Mouse (Mus musculus): ENCODE results near the gene Cracr2a. TPM values are rescaled to one million over a fixed set of nuclear protein-coding genes. Genes with fewer than 3 reads are reported as not detected.
A peak's percentile ranks its signal among the peaks of the same experiment; 100 is the strongest.
"Not testable (repeated sequence)": the region's sequence is repeated elsewhere in the genome, so short reads cannot be mapped to it uniquely, and the experiment has no call there.

Gene Cracr2a
- total RNA-seq (2014; rRNA removed) (0.47 and 0.52 TPM in 2 replicates), polyA plus RNA-seq (2015; fragmentation: Nextera tagmentation; extraction: Ambion mirVana) (1.0 and 1.1 TPM in 2 replicates)

GRCm38 (mm10) chr6:127561231-127562020, at the start of gene Cracr2a:
Gene Cracr2a, plus strand, starts transcription at chr6:127561338.
- Histone ChIP-seq H3K27me3 (ENCODE audit: insufficient read depth, low read length) (no peaks in the 10 kb centered on the region), H3K4me3 (ENCODE audit: low read length) (peak within 1 kb of the TSS; percentile 39), H3K9ac (replicated peaks; ENCODE audit: low read length) (peak within 1 kb of the TSS; percentile 50), H3K9me3 (ENCODE audit: low read length) (no peaks in the 10 kb centered on the region), H3K4me1 (ENCODE audit: insufficient read depth, low read length) (peaks cover 6% of the 10 kb centered on the region; the same call in 1 of the 2 replicates), H3K4me2 (ENCODE audit: low read depth, low read length) (peak within 1 kb of the TSS; percentile 78), H3K27ac (0 out of 2 replicates have a peak within 1 kb of the TSS, but pooled peaks have one; percentile 36), H3K36me3 (ENCODE audit: insufficient read depth, low read length) (no peaks in the 10 kb centered on the region)
- peak; percentile 87 for ATAC-seq
- TF ChIP-seq CTCF (IDR thresholded peaks at IDR 0.05; ENCODE audit: low read depth), result peak; percentile 67
- 0% methylated on average over 22 of the region's 22 CpGs for WGBS
- peak; percentile 76 for DNase-seq (ENCODE audit: low spot score)

- 91% methylated on average over 6 of the region's 12 CpGs for WGBS
- not testable (repeated sequence) for H3K36me3 ChIP-seq (ENCODE audit: insufficient read depth, low read length); H3K4me2 ChIP-seq (ENCODE audit: low read depth, low read length); H3K27me3 ChIP-seq (ENCODE audit: insufficient read depth, low read length); H3K4me3 ChIP-seq (ENCODE audit: low read length); H3K9ac ChIP-seq (replicated peaks; ENCODE audit: low read length); H3K9me3 ChIP-seq (ENCODE audit: low read length); DNase-seq (ENCODE audit: low spot score); H3K4me1 ChIP-seq (ENCODE audit: insufficient read depth, low read length); H3K27ac ChIP-seq; ATAC-seq
Observed at GRCm38 (mm10) chr6:127513776-127514175, 47.4 kb upstream of the Cracr2a start.

GRCm38 (mm10) chr6:127521176-127521575, 40.0 kb upstream of the Cracr2a start:
- DNase-seq (ENCODE audit: low spot score), result no peak
- no peak for ATAC-seq
- Histone ChIP-seq H3K27me3 (ENCODE audit: insufficient read depth, low read length) (no peaks in the 10 kb centered on the region), H3K36me3 (ENCODE audit: insufficient read depth, low read length) (no peaks in the 10 kb centered on the region), H3K9ac (replicated peaks; ENCODE audit: low read length) (no peak overlapping the region), H3K4me3 (ENCODE audit: low read length) (no peak overlapping the region), H3K4me2 (ENCODE audit: low read depth, low read length) (no peak overlapping the region), H3K4me1 (ENCODE audit: insufficient read depth, low read length) (no peaks in the 10 kb centered on the region), H3K27ac (no peak overlapping the region), H3K9me3 (ENCODE audit: low read length) (no peaks in the 10 kb centered on the region)
- no peak for TF ChIP-seq CTCF (IDR thresholded peaks at IDR 0.05; ENCODE audit: low read depth)
- WGBS, result 58% methylated on average over 8 of the region's 8 CpGs

GRCm38 (mm10) chr6:127522326-127522725, 38.8 kb upstream of the Cracr2a start:
- ATAC-seq (no peak), DNase-seq (ENCODE audit: low spot score) (no peak)
- 75% methylated on average over 9 of the region's 9 CpGs for WGBS
- Histone ChIP-seq H3K4me1 (ENCODE audit: insufficient read depth, low read length) (no peaks in the 10 kb centered on the region), H3K4me2 (ENCODE audit: low read depth, low read length) (no peak overlapping the region), H3K9ac (replicated peaks; ENCODE audit: low read length) (no peak overlapping the region), H3K27me3 (ENCODE audit: insufficient read depth, low read length) (no peaks in the 10 kb centered on the region), H3K9me3 (ENCODE audit: low read length) (no peaks in the 10 kb centered on the region), H3K4me3 (ENCODE audit: low read length) (no peak overlapping the region), H3K36me3 (ENCODE audit: insufficient read depth, low read length) (no peaks in the 10 kb centered on the region), H3K27ac (no peak overlapping the region)
- TF ChIP-seq CTCF (IDR thresholded peaks at IDR 0.05; ENCODE audit: low read depth), result no peak

- DNase-seq (ENCODE audit: low spot score), result peak; percentile 90
- no peak overlapping the region for H3K4me2 ChIP-seq (ENCODE audit: low read depth, low read length)
- TF ChIP-seq CTCF (IDR thresholded peaks at IDR 0.05; ENCODE audit: low read depth), result peak; percentile 88
- ATAC-seq, result peak; percentile 56; the same call in 1 of the 2 replicates
- H3K9me3 ChIP-seq (ENCODE audit: low read length), result no peaks in the 10 kb centered on the region
- no peaks in the 10 kb centered on the region for H3K27me3 ChIP-seq (ENCODE audit: insufficient read depth, low read length)
- H3K4me3 ChIP-seq (ENCODE audit: low read length), result no peak overlapping the region
- H3K9ac ChIP-seq (replicated peaks; ENCODE audit: low read length), result no peak overlapping the region
- H3K4me1 ChIP-seq (ENCODE audit: insufficient read depth, low read length), result no peaks in the 10 kb centered on the region; the same call in 1 of the 2 replicates
- no peak overlapping the region for H3K27ac ChIP-seq
- no peaks in the 10 kb centered on the region for H3K36me3 ChIP-seq (ENCODE audit: insufficient read depth, low read length)
- 42% methylated on average over 8 of the region's 8 CpGs for WGBS
Observed at GRCm38 (mm10) chr6:127524442-127524841, 36.7 kb upstream of the Cracr2a start.

- Histone ChIP-seq H3K4me1 (ENCODE audit: insufficient read depth, low read length) (no peaks in the 10 kb centered on the region; the same call in 1 of the 2 replicates), H3K36me3 (ENCODE audit: insufficient read depth, low read length) (no peaks in the 10 kb centered on the region), H3K27me3 (ENCODE audit: insufficient read depth, low read length) (no peaks in the 10 kb centered on the region), H3K27ac (no peak overlapping the region), H3K4me2 (ENCODE audit: low read depth, low read length) (no peak overlapping the region), H3K4me3 (ENCODE audit: low read length) (no peak overlapping the region), H3K9me3 (ENCODE audit: low read length) (no peaks in the 10 kb centered on the region), H3K9ac (replicated peaks; ENCODE audit: low read length) (no peak overlapping the region)
- TF ChIP-seq CTCF (IDR thresholded peaks at IDR 0.05; ENCODE audit: low read depth), result no peak
- ATAC-seq, result no peak
- no peak for DNase-seq (ENCODE audit: low spot score)
- WGBS, result 75% methylated on average over 7 of the region's 7 CpGs
Observed at GRCm38 (mm10) chr6:127528625-127529024, 32.5 kb upstream of the Cracr2a start.

- peak; percentile 51; the same call in 1 of the 2 replicates for ATAC-seq
- H3K9ac ChIP-seq (replicated peaks; ENCODE audit: low read length), result no peak overlapping the region
- no peak overlapping the region for H3K4me3 ChIP-seq (ENCODE audit: low read length)
- H3K4me2 ChIP-seq (ENCODE audit: low read depth, low read length), result no peak overlapping the region
- no peaks in the 10 kb centered on the region for H3K9me3 ChIP-seq (ENCODE audit: low read length)
- no peaks in the 10 kb centered on the region for H3K27me3 ChIP-seq (ENCODE audit: insufficient read depth, low read length)
- no peak for TF ChIP-seq CTCF (IDR thresholded peaks at IDR 0.05; ENCODE audit: low read depth)
- peak; percentile 87 for DNase-seq (ENCODE audit: low spot score)
- H3K27ac ChIP-seq, result no peak overlapping the region
- no peaks in the 10 kb centered on the region; the same call in 1 of the 2 replicates for H3K4me1 ChIP-seq (ENCODE audit: insufficient read depth, low read length)
- WGBS, result 62% methylated on average over 2 of the region's 2 CpGs
- no peaks in the 10 kb centered on the region for H3K36me3 ChIP-seq (ENCODE audit: insufficient read depth, low read length)
Observed at GRCm38 (mm10) chr6:127529451-127529850, 31.7 kb upstream of the Cracr2a start.
